Mouse (Mus musculus) CH12.LX (cell line): ENCODE measurements around the gene Ppfia3. TPM values are rescaled to one million over a fixed set of nuclear protein-coding genes. Genes with fewer than 3 reads are reported as not detected.
A peak's percentile ranks its signal among the peaks of the same experiment; 100 is the strongest.

ENCODE experiments used
- DNase-seq: peaks from one replicate; pipeline ENCODE4 v3.0.0-alpha.2; 2013; ENCODE audit errors: extremely low read depth
- H3K27ac ChIP-seq: 2 replicates; pipeline ENCODE4 v1.5.1; 2012; ENCODE audit warnings: low read depth, mild to moderate bottlenecking, control low read depth, moderate library complexity; ENCODE audit not compliant: insufficient read depth
- H3K27me3 ChIP-seq: replicated peaks from 2 replicates; pipeline ENCODE3; 2012; ENCODE audit warnings: inconsistent platforms
- H3K36me3 ChIP-seq, 2 experiments: replicated peaks in 1 of 2; 2 replicates each; pipeline versions ENCODE3 to v1.6.1; 2012; ENCODE audit warnings: inconsistent platforms in 1 of 2, low read length in 1 of 2, mild to moderate bottlenecking in 1 of 2, mixed read lengths in 1 of 2, moderate library complexity in 1 of 2; ENCODE audit not compliant: control insufficient read depth in 1 of 2, insufficient read depth in 1 of 2
- H3K4me1 ChIP-seq, 2 experiments: 2 replicates each; pipeline ENCODE4 v1.6.1; 2012; ENCODE audit warnings: inconsistent platforms in 1 of 2, moderate library complexity in 1 of 2; ENCODE audit not compliant: insufficient read depth in 2 of 2, control insufficient read depth in 1 of 2
- H3K4me2 ChIP-seq: 2 replicates; pipeline ENCODE4 v1.6.1; 2012; ENCODE audit warnings: low read depth, mild to moderate bottlenecking, control low read depth; ENCODE audit not compliant: poor library complexity, insufficient read depth, severe bottlenecking
- H3K4me3 ChIP-seq, 3 experiments: fragments of 150-350 bp in 1 of 3; sonication (generic) in 1 of 3; replicated peaks in 1 of 3; 2 replicates each; pipeline versions ENCODE3 to v1.5.1; 2011 to 2012; ENCODE audit warnings: low read depth in 2 of 3, low read length in 2 of 3, mild to moderate bottlenecking in 2 of 3, moderate library complexity in 2 of 3, control low read depth in 1 of 3, improper control_type of control experiment in 1 of 3, inconsistent platforms in 1 of 3, mixed read lengths in 1 of 3; ENCODE audit not compliant: poor library complexity in 1 of 3
- H3K79me2 ChIP-seq: replicated peaks from 2 replicates; pipeline ENCODE4 v1.6.1; 2012; ENCODE audit warnings: mild to moderate bottlenecking, moderate library complexity; ENCODE audit not compliant: control insufficient read depth, poor library complexity, insufficient read depth, severe bottlenecking; ENCODE audit errors: extremely low read depth
- H3K9ac ChIP-seq: 2 replicates; pipeline ENCODE4 v1.6.1; 2012; ENCODE audit warnings: low read depth, mild to moderate bottlenecking, control low read depth, moderate library complexity; ENCODE audit not compliant: insufficient read depth
- H3K9me3 ChIP-seq: replicated peaks from 2 replicates; pipeline ENCODE3; 2012; ENCODE audit warnings: low read length, inconsistent platforms, mixed read lengths
- BHLHE40 ChIP-seq: IDR thresholded peaks from 2 replicates; pipeline ENCODE4 v1.6.1; 2011; ENCODE audit warnings: mild to moderate bottlenecking, low read depth, low read length, improper control_type of control experiment
- CHD2 ChIP-seq: IDR thresholded peaks from 2 replicates; pipeline ENCODE4 v1.6.1; 2011; ENCODE audit warnings: low read length, improper control_type of control experiment
- CTCF ChIP-seq, 2 experiments: IDR thresholded peaks in 1 of 2; conservative IDR thresholded peaks in 1 of 2; 2 replicates each; pipeline ENCODE4 v1.5.1; 2011 to 2012; ENCODE audit warnings: low read depth in 2 of 2, low read length in 2 of 2, improper control_type of control experiment in 1 of 2, inconsistent platforms in 1 of 2, mild to moderate bottlenecking in 1 of 2, moderate library complexity in 1 of 2
- E2F4 ChIP-seq: IDR thresholded peaks from 2 replicates; pipeline ENCODE4 v1.6.1; 2011; ENCODE audit warnings: low read depth, low read length, improper control_type of control experiment; ENCODE audit not compliant: insufficient replicate concordance
- EP300 ChIP-seq: IDR thresholded peaks from 2 replicates; pipeline ENCODE4 v1.6.1; 2011; ENCODE audit warnings: low read length, improper control_type of control experiment
- GABPA ChIP-seq: IDR thresholded peaks from 2 replicates; pipeline ENCODE4 v1.6.1; 2012; ENCODE audit warnings: low read depth, low read length, improper control_type of control experiment, inconsistent platforms; ENCODE audit not compliant: insufficient replicate concordance
- HCFC1 ChIP-seq: IDR thresholded peaks from 2 replicates; pipeline ENCODE4 v1.6.1; 2012; ENCODE audit warnings: low read depth, mild to moderate bottlenecking, inconsistent platforms, low read length, improper control_type of control experiment
- IRF4 ChIP-seq: IDR thresholded peaks from 2 replicates; pipeline ENCODE4 v1.6.1; 2014; ENCODE audit warnings: low read depth, mild to moderate bottlenecking, inconsistent platforms, low read length, improper control_type of control experiment
- KAT2A ChIP-seq: IDR thresholded peaks from 2 replicates; pipeline ENCODE4 v1.6.1; 2012; ENCODE audit warnings: low read length, improper control_type of control experiment, inconsistent platforms; ENCODE audit not compliant: insufficient replicate concordance
- MAFK ChIP-seq: IDR thresholded peaks from 2 replicates; pipeline ENCODE4 v1.6.1; 2011; ENCODE audit warnings: low read length, improper control_type of control experiment; ENCODE audit not compliant: insufficient replicate concordance
- MAX ChIP-seq: IDR thresholded peaks from 2 replicates; pipeline ENCODE4 v1.6.1; 2011; ENCODE audit warnings: low read length, improper control_type of control experiment
- MAZ ChIP-seq: IDR thresholded peaks from 2 replicates; pipeline ENCODE4 v1.6.1; 2012; ENCODE audit warnings: low read depth, mild to moderate bottlenecking, inconsistent platforms, low read length, improper control_type of control experiment, moderate library complexity
- MEF2A ChIP-seq: IDR thresholded peaks from 2 replicates; pipeline ENCODE4 v1.6.1; 2014; ENCODE audit warnings: low read depth, mild to moderate bottlenecking, inconsistent platforms, low read length, improper control_type of control experiment, borderline replicate concordance
- MYC ChIP-seq: IDR thresholded peaks from 2 replicates; pipeline ENCODE4 v1.6.1; 2011; ENCODE audit warnings: low read depth, mild to moderate bottlenecking, improper control_type of control experiment, low read length
- NELFE ChIP-seq: IDR thresholded peaks from 2 replicates; pipeline ENCODE4 v1.6.1; 2011; ENCODE audit warnings: low read depth, low read length, improper control_type of control experiment
- NRF1 ChIP-seq: IDR thresholded peaks from 2 replicates; pipeline ENCODE4 v1.6.1; 2014; ENCODE audit warnings: low read depth, mild to moderate bottlenecking, inconsistent platforms, low read length, improper control_type of control experiment, moderate library complexity
- PAX5 ChIP-seq: IDR thresholded peaks from 2 replicates; pipeline ENCODE4 v1.6.1; 2012; ENCODE audit warnings: low read length, inconsistent platforms, mixed read lengths
- POLR2A ChIP-seq: IDR thresholded peaks from 2 replicates; pipeline ENCODE4 v1.6.1; 2011; ENCODE audit warnings: low read depth, mild to moderate bottlenecking, improper control_type of control experiment, low read length
- POLR2AphosphoS2 ChIP-seq: IDR thresholded peaks from 2 replicates; pipeline ENCODE4 v1.6.1; 2011; ENCODE audit warnings: low read depth, low read length, improper control_type of control experiment
- RCOR1 ChIP-seq: conservative IDR thresholded peaks from 2 replicates; pipeline ENCODE4 v1.6.1; 2012; ENCODE audit warnings: low read depth, mild to moderate bottlenecking, inconsistent platforms, low read length, improper control_type of control experiment
- SIN3A ChIP-seq: IDR thresholded peaks from 2 replicates; pipeline ENCODE4 v1.6.1; 2012; ENCODE audit warnings: low read length, improper control_type of control experiment, inconsistent platforms
- SMC3 ChIP-seq: IDR thresholded peaks from 2 replicates; pipeline ENCODE4 v1.6.1; 2011; ENCODE audit warnings: low read depth, low read length, improper control_type of control experiment
- TCF12 ChIP-seq: IDR thresholded peaks from 2 replicates; pipeline ENCODE4 v1.6.1; 2014; ENCODE audit warnings: low read depth, mild to moderate bottlenecking, inconsistent platforms, low read length, improper control_type of control experiment
- USF1 ChIP-seq: IDR thresholded peaks from 2 replicates; pipeline ENCODE4 v1.6.1; 2014; ENCODE audit warnings: low read depth, mild to moderate bottlenecking, inconsistent platforms, low read length, improper control_type of control experiment
- ZC3H11A ChIP-seq: IDR thresholded peaks from 2 replicates; pipeline ENCODE4 v1.6.1; 2012; ENCODE audit warnings: low read depth, mild to moderate bottlenecking, inconsistent platforms, low read length, improper control_type of control experiment
- ZKSCAN1 ChIP-seq: IDR thresholded peaks from 2 replicates; pipeline ENCODE4 v1.6.1; 2012; ENCODE audit warnings: low read depth, inconsistent platforms, low read length, improper control_type of control experiment, borderline replicate concordance
- dilution Hi-C: fragments of 300-500 bp; cut with MboI; formaldehyde crosslinking; loops from 2 replicates; pipeline ENCODE4 v1.14.3; 2020; ENCODE audit warnings: low sequenced_read_pairs; ENCODE audit not compliant: extremely low pct_unique_long_range_greater_than_20kb, extremely low pct_ligation_motif_present
- in situ Hi-C: fragments of 300-500 bp; cut with MboI; formaldehyde crosslinking; loops from 3 replicates; pipeline ENCODE4 v1.14.3; 2019; ENCODE audit warnings: low sequenced_read_pairs, low pct_ligation_motif_present, low pct_unique_long_range_greater_than_20kb, mixed read lengths
- polyA plus RNA-seq: library from polyadenylated mRNA; unstranded; fragments of >175 nt; gene quantifications from 2 replicates; pipeline ENCODE4 v1.2.1, GENCODE M21; 2012; ENCODE audit warnings: low read depth; ENCODE audit not compliant: insufficient read length
- total RNA-seq, 2 experiments: library from RNA; depleted of rRNA; stranded (reverse); fragments of 300-350 nt in 1 of 2; fragments of >200 nt in 1 of 2; gene quantifications; 2 replicates each; pipeline ENCODE4 v1.2.3; 2012 to 2014

Ppfia3 gene
- total and polyA plus RNA-seq, 3 experiments: 0.21 to 1.9 (median 0.61) TPM

- Histone ChIP-seq H3K27ac (no peak overlapping the region), H3K4me1 (peaks cover 43 to 69% of the 10 kb centered on the region in 2 experiments), H3K36me3 (no peaks in the 10 kb centered on the region), H3K9ac (no peak overlapping the region), H3K4me2 (no peak overlapping the region), H3K9me3 (peaks cover 2% of the 10 kb centered on the region), H3K27me3 (peaks cover 77% of the 10 kb centered on the region), H3K4me3 (no peak overlapping the region), H3K79me2 (no peaks in the 10 kb centered on the region)
- no peak for DNase-seq
- TF ChIP-seq PAX5 (no peak), ZKSCAN1 (no peak), TCF12 (no peak), MAX (no peak), NRF1 (no peak), MEF2A (no peak), EP300 (no peak), BHLHE40 (no peak), USF1 (no peak), MYC (no peak), MAFK (no peak), MAZ (no peak), HCFC1 (no peak), POLR2A (no peak), POLR2AphosphoS2 (no peak), ZC3H11A (no peak)
- in situ Hi-C loops (no loop called here), dilution Hi-C loops (no loop called here)
Observed at GRCm38 (mm10) chr7:45337469-45337868, 29.4 kb downstream of the Ppfia3 start.

DNA sequence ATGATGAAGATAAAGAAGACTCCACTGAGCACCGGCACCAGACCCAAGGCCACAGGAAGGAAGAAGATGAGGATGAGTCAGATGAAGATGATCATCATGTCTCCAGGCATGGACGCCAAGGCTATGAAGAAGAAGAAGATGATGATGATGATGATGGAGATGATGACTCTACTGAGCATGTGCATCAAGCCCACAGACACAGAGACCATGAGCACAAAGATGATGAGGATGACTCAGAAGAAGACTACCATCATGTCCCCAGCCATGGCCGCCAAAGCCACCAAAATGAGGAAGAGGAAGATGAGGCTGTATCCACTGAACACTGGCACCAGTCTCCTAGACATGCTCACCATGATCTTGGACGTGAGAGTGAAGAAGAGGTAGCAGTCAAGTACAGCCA is 30.5 kb downstream of the Ppfia3 start:
- TF ChIP-seq SIN3A (no peak), MAX (no peak), SMC3 (no peak), HCFC1 (no peak), TCF12 (no peak), CTCF (conservative IDR thresholded peaks at IDR 0.05 in 1 of 2, IDR thresholded peaks at IDR 0.05 in 1 of 2; ENCODE audit: low read depth in 2 of 2, low read length in 2 of 2) (no peak), CHD2 (no peak), BHLHE40 (peak; percentile 30; the same call in 1 of the 2 replicates), POLR2A (no peak), EP300 (peak; percentile 34; the same call in 1 of the 2 replicates), E2F4 (no peak), NRF1 (peak; percentile 65), IRF4 (peak; percentile 61; the same call in 1 of the 2 replicates), KAT2A (no peak), ZC3H11A (no peak), MAFK (no peak), NELFE (no peak), RCOR1 (no peak), GABPA (no peak)
- DNase-seq: peak; percentile 48
- H3K4me2 ChIP-seq: no peak overlapping the region

More for the DNA sequence above, 30.5 kb downstream of the Ppfia3 start:
- Histone ChIP-seq H3K4me1 (peaks cover 43 to 67% of the 10 kb centered on the region in 2 experiments), H3K27me3 (peaks cover 85% of the 10 kb centered on the region), H3K9ac (no peak overlapping the region), H3K9me3 (peaks cover 5% of the 10 kb centered on the region), H3K27ac (no peak overlapping the region), H3K79me2 (no peaks in the 10 kb centered on the region), H3K36me3 (no peaks in the 10 kb centered on the region), H3K4me3 (no peak overlapping the region)
- in situ Hi-C loops: no loop called here
- dilution Hi-C loops: no loop called here
